Mouse (Mus musculus): ENCODE measurements around the gene Slc5a10.
A peak's percentile ranks its signal among the peaks of the same experiment; 100 is the strongest.

The Slc5a10 gene

DNA sequence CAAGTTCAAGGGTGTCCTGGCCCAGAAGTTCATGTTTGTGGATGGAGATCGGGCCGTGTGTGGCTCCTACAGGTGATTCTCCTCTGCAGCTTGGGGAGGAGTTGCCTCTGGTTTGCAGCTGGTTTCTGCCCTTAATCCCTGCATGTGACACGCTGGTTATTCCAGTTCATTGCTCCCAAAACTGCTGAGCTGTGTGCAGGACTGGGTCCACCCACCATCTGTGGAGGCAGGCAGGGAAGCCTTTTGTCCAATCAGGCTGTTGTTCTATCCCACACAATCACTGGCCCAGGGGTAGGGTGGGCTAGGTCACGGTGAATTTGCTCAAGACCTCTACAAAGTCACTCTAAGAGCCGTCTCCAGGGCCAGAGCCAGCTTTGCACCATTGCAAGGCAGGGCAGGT, 18.9 kb downstream of the Slc5a10 start:
- DNase-seq, result no peak

DNA sequence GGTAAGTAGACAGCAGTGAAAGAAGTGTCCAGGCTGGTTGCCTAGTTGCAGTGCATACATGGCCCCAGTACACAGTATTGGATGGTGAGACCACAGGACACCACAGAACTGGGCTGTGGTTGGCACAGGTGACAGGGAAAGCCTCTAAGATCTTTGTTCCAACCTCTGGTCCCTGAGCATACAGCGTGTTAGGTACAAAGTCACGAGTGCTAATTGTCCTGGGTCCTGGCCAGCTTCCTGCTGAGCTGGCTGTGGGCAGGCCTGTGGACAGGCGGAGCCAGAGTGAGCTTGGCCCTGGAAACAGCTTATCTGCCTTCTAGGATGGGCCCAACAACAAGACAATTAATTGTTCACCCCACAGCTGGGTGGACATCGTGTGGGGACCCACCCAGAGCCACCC, 20.7 kb downstream of the Slc5a10 start:
- peak; percentile 40 for DNase-seq

DNA sequence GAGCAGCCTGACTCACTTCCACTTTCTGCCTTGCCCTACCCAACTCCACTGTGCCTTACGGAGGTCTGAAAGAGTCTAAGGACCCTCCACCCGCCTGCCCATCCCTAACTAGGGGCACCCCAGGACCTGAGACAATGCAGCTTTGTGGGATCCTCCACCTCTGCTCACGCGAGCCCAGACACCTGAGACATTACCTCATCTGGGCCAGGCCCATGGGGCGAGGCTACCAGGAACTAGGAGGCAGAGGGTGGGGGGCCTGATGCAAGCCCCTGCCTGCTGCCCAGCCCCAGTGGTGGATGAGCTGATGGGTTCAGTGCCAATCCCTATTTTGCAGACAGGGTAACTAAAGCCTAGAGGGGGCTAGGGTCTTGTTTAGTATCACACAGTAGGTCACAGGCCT, 21.2 kb downstream of the Slc5a10 start:
- DNase-seq, result no peak

DNA sequence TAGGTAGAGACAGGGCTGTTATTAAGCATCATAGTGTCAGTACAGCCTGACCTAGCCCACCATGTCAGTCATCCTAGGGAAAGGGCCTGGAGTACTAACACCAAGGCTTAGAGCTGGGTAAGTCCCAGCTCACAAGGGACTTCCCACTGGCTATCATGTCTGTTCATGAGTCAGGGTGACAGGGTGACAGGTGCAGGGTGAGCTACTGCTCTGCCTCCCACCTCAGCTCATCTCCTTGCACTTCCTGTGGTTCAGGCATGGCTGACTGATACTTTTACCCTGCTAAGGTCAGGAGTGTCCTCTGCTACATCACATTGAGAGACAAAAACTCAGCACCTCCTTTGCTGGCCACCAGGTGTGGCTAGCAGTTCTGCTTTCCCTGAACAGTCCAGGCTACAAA, 21.8 kb downstream of the Slc5a10 start:
- DNase-seq, result no peak

DNA sequence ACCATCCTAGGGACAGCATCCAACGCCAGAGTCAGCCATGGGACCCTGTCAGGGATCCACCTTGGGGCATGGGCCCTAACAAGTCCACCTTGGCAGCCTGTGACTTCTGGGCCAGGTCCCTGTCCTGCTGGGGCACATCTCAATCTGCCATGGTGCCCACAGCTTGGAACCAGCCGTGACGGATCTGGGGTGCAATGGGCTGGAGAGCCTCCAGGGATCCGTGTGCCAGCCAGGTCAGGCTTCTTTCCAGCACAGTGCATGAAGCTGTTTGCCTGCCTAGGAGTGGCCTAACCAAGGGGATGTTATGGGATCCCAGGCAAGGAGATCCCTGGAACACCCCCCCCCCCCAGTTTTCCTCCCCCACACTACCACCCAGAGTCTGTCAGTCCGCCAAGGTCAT, 27.6 kb downstream of the Slc5a10 start:
- no peak for DNase-seq

DNA sequence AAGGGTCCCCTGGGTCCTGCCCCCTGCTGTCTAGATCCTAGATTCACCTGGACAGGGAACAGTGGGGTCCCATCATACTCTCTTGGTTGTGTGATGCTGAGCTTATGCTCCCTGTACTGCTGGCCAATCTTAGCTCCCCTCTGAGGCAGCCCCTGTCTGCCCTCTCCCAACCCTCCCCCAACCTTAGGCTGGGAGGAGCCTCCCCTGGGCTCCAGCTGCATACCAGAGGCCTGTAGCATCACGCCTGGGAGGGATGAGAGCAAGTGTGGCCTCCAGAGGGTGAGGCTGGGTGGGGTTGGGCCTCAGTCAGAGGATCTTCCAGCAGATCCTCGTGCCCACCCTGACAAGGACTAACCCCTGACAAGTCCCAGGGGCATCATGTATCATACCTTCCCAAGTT, 33.0 kb downstream of the Slc5a10 start:
- DNase-seq, result no peak

DNA sequence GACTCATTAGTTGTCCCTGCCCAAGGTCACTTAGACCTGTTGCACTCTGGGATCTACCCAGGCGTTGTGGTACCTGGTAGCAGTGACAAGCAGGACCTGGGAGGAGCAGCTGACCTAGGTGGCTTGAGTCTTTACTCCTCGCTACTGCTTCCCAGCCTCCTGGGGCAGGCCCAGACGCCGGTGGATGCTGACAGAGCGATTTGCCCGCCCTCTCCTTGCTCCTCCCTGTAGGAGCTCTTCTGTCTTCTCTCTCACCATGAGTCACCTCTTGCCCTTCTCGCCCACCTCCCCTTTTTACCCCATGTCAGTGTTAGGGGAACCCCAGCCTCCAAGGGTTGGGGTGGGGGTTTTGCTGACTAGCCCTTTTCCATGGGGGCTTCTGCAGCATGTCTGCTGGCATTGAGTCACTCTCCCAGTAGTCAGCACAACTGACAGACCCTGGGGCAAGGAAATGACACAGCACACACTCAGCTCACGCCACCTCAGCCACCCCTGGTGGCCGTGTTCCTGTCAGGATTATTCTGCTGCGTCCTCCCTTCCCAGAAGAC, 33.6 kb downstream of the Slc5a10 start:
- DNase-seq, result no peak

DNA sequence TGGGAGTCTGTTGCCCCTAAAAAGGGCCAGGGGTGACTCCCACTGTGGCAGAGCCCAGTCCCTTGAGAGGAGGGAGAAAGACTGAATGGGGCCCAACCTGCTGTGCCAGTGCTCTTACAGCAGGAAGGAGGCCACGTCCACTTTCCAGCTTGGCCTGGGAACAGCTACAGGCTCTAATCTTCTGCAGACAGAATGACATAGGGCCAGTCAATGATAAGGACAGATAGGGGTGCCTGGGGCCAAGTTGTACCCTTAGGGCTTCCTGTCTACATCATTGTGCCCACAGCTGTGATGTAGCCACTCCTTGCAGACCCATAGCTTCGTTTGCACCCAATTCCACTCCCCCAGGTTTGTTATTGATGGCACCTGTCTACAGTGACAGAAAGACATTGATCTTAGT, 34.5 kb downstream of the Slc5a10 start:
- DNase-seq, result no peak

DNA sequence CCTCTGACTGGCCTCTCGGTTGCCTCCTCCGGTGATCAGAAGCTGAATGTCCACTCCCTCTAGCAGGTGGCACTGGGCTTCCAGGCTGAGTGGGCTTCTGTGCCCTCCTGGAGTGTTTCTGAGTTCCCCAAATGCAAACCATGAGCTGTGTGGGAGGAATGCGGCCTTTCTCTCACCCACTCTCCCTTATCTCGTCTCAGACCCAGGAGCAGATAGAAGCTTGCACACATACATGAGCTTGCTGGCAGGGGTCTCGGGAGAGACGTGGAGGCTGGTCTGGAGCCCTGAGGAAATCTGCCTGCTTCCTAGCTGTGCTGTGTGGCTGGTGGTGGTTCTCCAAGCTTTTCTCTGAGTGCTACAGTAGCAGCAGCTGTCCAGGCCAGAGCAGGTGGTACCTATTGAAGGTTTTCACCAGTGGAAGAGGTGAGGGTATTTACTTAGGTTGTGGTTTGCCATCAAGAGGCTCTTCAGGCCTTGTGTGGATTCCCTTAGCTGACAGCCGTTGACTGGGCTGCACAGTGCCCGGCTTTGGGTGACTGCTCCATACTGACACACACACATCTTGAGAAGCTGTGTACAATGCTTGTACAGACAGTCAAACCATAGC, 35.4 kb downstream of the Slc5a10 start:
- no peak for DNase-seq

DNA sequence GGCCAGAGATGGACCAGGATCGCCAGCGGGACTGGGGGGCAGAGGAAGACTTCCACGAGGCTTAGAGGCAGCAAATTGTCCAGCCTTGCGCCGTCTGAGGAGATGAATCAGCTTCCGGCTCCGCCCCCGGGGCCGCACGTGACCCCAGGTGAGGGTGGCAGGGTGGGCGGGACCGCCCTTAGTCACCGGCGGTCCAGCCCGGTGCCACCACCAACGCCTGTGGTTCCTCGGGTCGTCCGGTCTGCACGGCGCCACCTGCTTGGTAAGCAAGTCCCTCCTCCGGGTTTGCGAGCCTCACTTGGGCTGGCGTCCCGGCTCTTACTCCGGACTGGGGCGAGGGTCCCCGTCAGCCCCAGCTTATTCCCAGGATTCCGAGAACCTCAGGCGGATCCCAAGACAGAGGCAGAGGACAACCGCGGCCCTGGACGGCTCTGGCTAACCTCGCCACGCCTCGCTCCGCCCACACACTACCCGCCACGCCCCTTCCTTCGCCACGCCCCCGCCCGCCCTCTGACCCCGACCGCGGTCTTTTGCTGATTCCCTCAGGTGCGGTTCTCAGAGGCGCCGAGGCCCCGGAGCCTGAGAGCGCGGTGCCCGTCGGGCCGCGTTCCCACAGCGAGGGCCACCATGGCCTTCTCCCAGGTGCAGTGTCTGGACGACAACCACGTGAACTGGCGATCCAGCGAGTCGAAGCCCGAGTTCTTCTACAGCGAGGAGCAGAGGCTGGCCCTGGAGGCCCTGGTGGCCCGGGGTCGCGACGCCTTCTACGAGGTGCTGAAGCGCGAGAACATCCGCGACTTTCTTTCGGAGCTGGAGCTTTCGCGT, 36.5 kb downstream of the Slc5a10 start, which contains the start of gene Fam83g:
Gene Fam83g (plus strand): TSS at position 185 of the 825 bp plus-strand sequence.
- DNase-seq, result peak; percentile 74

DNA sequence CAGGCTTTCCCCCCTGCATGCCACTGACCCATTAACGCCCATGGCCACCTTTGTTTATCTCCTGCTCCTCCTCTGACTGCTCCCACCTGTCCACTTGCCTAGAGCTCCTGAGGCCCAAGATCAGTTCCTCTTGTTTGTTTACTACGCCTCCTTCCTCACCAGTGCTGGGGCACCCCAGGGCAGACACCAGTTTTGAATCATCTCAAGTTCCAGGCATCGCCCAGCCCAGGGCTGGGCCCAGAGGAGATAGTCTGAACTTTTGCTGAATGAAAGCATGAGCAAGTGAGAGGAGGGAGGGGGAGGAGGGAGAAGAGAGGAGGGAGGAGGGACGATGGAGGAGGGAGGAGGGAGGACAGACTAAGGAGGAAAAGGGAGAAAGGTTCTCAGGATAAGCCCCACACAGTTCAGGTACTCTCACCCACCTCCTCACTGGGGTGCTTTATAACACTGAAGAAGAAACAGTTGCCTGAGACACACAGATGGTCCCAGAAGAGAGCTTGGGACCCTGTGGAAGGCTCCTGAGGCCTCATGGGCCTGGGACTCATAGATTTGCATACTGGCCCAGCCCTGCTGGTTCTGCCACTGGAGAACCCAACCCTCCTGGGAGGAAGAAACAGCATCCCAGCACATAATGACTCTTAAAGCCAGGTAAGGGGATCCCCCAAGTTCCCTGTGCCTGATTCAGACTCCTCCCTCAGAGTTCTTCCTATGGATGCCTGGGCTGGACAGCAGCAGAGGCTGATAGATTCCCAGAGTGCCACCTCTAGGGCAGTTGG, 41.3 kb downstream of the Slc5a10 start:
- no peak for DNase-seq

DNA sequence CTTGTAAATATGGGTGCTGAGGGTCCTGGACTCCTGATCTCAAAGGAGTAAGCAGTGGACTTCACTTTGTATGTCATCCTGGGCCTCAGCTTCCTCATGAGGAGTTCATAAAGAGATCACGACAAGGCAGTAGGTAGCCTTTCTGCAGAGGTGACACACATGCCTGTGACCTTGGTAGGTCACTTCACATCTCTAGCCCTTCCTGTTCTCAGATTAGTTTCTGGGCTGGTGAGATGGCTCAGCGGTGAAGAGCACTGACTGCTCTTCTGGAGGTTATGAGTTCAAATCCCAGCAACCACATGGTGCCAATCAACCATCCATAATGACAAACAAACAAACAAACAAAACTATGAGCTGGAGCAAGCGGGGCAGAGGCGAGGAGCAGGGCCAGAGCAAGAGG, 42.9 kb downstream of the Slc5a10 start:
- DNase-seq, result no peak

DNA sequence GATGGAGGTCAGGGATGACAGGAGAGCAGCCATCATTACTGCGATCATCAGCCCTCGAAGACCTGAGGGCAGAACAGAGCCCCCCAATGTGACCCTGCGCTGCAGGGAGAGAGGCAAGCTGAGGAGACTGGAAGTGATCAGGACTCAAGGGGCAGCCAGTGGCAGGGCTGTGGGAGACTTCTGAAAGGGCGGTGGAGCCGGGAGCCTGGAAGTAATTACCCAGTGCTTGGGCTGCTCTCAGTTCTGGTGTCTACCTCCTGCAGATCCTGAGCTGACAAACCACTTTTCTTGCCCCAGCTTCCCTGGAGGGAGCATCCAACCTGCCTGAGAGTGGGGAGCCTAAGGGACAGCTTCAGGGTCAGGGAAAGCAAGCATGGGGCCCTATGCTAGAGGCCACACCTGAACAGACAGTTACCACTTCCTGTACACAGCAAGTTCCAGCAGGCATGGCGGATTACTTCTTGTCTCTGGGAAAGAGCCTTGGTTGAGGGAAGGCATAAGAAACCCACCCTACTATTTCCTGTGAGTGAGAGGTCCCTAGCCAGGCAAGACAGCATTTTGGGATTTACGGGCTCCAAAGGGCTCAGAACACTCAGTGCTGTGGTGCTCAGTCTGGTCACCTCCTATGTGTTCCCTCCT, 44.3 kb downstream of the Slc5a10 start:
- no peak for DNase-seq

DNA sequence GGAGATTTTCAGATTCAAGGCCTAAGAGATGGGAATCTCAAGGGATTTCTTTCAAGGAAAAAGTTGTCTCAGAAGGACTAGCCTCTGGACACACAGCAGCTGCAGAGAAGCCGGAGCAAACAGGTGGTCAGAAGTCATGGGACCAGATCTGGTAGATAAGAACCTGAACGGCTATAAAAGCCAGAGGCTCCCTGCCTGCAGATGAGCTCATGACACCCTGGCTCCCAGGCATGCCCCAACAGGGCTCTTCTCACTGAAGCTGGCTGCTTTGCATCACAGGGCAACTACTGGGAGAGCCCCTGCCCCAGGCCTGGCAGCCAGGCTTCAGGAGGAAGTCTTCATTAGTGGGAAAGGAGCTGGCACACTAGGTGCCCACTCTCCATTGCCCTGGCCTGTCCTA, 45.3 kb downstream of the Slc5a10 start:
- no peak for DNase-seq

DNA sequence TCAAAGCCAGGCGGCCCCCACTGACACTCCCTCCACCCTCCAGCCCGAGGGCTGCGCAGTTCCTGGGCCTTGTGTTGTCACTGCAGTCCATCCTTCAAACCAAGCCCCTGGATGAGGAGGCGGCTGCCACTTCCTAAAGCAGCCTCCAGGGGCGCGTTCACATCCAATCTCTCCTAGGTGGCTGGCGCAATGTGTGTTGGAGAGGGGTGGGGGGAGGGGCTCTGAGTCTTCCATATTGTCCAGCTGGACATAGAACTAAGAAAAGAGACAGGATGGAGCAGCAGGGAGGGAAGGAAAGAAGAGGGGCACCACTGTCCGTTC, 45.8 kb downstream of the Slc5a10 start:
- DNase-seq, result peak; percentile 56

DNA sequence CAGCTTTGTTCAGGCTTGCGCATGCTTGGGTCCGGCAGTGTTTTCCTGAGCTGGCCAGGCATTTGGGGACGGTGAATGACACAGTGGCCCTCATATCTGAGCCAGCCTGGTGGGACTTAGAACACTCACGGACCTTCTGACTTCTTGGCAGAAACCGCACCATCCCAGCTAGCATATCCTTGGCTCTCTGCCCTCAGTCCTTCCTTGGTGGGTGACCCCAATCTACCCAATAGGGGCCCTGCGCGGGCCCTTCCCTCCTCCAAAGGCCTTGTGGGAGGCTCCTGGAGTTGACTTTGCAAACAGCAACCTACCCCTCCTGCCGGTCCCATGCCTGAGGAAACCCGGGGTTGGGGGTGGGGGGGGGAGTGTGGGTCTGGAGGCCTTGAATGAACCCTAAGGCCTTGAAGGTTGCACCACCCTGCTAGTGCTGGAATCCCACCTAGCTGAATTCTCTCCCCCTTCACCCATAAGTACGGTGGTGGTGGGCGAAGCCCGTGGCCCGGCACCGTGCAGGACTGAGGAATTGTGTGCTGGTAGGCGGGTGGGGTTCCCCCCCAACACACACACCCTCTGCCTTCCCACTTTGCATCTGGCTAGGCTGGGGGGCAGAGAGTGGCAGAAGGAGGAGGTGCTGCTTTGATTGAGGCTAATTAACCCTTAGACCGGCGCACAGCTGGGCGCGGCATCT, 46.3 kb downstream of the Slc5a10 start:
- DNase-seq, result no peak

DNA sequence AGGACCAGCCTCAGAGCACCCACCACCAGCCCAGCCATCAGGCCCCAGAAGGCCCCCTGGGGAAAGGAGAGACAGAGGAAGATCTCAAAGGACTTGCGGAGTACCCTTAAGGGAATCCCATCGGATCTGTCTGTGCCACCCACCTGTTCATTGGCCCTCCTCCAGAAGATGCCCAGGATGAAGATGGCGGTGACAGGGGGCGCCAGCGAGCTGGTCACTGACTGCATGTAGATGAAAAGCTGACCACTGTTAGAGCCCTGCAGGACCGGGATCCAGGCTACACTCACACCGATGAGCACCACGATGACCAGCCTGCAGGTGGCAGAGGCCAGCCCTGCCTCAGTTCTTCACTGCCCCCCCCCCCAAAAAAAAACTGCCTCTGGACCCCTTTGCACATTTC, 46.9 kb downstream of the Slc5a10 start:
- DNase-seq, result peak; percentile 47

DNA sequence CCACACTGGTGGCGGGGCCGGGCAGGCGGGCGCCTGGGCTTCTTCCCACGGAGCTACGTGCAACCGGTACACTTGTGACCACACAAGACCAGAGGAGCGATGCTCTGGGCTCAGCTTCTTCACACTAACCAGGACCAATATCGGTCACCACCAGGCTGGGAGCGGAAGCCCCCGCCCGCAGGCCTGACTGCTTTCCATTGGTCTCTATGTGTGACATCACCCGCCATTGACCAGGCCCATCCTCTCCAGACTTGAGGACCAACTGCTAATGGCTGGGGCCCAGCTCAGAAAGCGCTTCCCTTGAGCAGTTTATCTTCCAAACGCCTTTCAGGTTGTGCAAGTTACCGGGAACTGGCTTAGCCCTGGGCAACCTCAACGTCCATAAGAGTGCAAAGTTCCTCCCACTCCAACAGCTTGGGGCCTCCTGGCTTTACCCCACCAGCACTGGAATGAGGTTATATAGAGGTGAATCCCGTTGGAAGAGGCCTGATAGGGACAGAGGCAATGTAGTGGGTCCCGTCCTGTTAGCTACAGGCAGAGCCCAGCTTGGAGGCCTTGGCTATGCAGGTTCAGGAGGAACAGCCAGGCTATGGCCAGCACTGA, 48.7 kb downstream of the Slc5a10 start:
- no peak for DNase-seq

DNA sequence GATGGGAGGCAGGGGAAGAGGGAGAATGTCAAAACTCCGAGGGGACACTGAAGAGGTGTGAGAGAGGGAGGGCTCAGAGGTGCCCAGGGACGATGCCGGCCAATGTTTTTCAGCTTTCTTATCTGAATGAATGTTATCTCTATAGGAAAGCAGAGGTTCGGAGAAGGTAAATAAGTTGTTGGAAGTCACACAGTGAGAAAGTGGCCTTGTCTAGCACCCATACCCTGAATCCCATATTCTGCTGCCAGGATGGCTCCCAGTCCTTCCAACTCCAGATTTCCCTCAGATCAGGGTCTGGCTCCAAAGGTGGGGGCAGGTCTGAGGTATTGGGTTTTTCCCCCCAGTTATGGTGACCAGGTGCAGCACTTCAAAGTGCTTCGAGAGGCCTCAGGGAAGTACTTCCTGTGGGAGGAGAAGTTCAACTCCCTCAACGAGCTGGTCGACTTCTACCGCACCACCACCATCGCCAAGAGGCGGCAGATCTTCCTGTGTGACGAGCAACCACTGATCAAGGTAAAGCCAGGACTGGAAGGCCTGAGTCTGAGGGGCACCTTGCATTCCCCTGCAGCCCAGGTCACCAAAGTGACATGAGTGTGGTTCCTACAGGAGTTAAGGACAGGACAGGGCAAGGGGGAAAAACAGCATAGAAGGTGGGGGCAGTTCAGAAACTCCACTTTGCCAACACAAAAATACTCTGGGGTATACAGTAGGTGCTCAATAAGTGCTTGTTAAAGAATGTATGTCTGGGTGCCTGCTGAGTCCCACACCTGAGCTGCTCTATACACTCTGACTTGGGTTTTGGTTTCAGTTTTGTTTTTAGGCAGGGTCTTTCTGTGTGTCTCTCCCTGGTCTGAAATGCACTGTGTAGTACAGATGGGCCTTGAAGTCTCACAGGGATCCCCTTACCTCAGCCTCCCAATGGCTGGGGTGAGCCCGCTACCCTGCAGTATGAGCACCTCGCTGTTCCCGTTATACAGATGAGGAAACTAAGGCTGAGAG, 50.8 kb downstream of the Slc5a10 start:
- no peak for DNase-seq

DNA sequence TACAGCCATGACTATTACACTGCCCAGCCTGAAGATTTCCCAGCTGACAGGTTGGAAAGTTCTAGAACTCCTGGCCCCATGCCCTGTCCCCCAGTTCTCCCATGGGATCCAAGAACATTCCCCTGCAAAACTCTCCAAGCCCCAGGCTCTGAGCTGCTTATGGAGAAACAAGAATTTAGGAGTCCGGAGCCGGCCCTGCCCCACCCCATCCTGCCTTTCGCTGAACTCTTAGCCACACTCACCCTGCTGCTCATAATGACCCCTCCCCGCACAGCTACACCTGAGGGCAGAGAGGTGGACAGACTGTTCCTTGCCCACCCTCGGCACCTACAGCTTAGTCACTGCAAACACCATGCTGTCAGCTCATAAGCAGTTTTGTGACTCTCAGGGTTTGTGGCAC, 52.8 kb downstream of the Slc5a10 start:
- no peak for DNase-seq

DNA sequence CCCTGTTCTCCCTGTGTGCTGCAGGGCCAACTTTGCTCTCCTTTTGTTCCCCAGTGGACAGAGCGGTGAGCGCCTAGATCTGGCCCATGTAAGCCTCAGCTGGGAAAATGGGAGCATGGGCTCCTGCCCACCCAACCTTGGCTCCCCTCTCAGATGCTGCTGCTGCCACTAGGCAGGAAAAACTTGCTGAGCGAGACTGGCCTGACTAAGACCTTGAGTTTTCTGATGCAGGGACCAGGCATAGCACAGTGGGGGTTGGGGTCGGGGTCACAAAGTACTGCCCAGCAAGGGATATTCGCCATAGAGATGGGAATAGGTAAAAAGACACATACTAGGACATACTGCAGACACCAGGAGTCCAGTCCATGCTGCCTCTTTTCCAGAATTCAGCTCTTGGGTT, 53.4 kb downstream of the Slc5a10 start:
- DNase-seq, result no peak

Data from lung, postnatal 10 days (tissue).